Mouse (Mus musculus) kidney, adult 2 months (tissue): ENCODE measurements around the gene Mmp14. TPM values are rescaled to one million over a fixed set of nuclear protein-coding genes. Genes with fewer than 3 reads are reported as not detected.
A peak's percentile ranks its signal among the peaks of the same experiment; 100 is the strongest.

Source experiments
- DNase-seq: peaks from one replicate; pipeline ENCODE4 v3.0.0; 2021
- H3K27ac ChIP-seq: fragments of 200-500 bp; 2 replicates; pipeline ENCODE4 v1.5.1; 2012; ENCODE audit warnings: low read depth, low read length, control low read depth, inconsistent platforms; ENCODE audit not compliant: insufficient read depth
- H3K27me3 ChIP-seq: fragments of 200-500 bp; replicated peaks from 2 replicates; pipeline ENCODE4 v1.6.1; 2012; ENCODE audit warnings: mild to moderate bottlenecking, moderate library complexity, low read length, inconsistent platforms; ENCODE audit not compliant: control insufficient read depth, insufficient read depth
- H3K36me3 ChIP-seq: fragments of 200-500 bp; 2 replicates; pipeline ENCODE4 v1.6.1; 2012; ENCODE audit warnings: mild to moderate bottlenecking, moderate library complexity, low read length, inconsistent platforms; ENCODE audit not compliant: control insufficient read depth, insufficient read depth
- H3K4me1 ChIP-seq: fragments of 200-500 bp; 2 replicates; pipeline ENCODE4 v1.6.1; 2011; ENCODE audit warnings: low read length; ENCODE audit not compliant: control insufficient read depth, insufficient read depth
- H3K4me3 ChIP-seq: fragments of 200-500 bp; 2 replicates; pipeline ENCODE4 v1.5.1; 2011; ENCODE audit warnings: mild to moderate bottlenecking, low read depth, low read length, control low read depth; ENCODE audit not compliant: insufficient read depth
- CTCF ChIP-seq: fragments of 200-500 bp; conservative IDR thresholded peaks from 2 replicates; pipeline ENCODE4 v1.5.1; 2011; ENCODE audit warnings: low read depth, mild to moderate bottlenecking, control low read depth, low read length, moderate library complexity, mixed read lengths; ENCODE audit not compliant: insufficient read depth, insufficient read length
- POLR2A ChIP-seq: fragments of 200-500 bp; IDR thresholded peaks from one replicate; pipeline ENCODE4 v1.6.1; 2011; ENCODE audit warnings: low read depth, low read length, control low read depth
- WGBS: fragments of 180-500 bp; shearing (Covaris S2); methylation state at CpG from one replicate; pipeline ENCODE4 v1.1.7; 2018; 5-methylcytosine and 5-hydroxymethylcytosine counted together
- polyA plus RNA-seq: library from polyadenylated mRNA; depleted of rRNA; stranded (reverse); fragments of >200 nt; gene quantifications from 2 replicates; pipeline ENCODE4 v1.2.3, GENCODE M21; 2012

The Mmp14 gene
- polyA plus RNA-seq, 1 experiment: 37.2 TPM

DNA sequence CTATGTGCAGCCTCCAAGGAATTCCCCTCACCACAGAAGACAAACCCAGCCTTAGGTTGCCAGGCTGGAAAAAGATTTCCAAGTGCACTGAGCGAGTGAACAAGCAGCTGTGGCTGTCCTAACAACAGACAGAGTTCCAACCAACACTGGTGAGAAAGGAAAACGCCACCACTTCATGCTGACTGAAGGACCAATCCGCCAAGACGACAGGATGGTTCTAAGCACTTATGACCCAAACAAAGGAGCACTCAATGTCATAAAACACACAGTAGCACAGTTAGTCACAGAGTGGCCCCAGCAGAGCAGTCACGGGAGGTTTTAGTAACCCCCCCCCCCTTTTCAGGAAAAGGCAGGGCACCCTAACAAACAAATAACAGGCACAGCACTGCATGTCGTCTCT is 40.6 kb upstream of the Mmp14 start:
- Histone ChIP-seq H3K4me1 (peaks cover 30% of the 10 kb centered on the region), H3K27me3 (no peaks in the 10 kb centered on the region), H3K36me3 (no peaks in the 10 kb centered on the region; the same call in 1 of the 2 replicates), H3K27ac (no peak overlapping the region; the same call in 1 of the 2 replicates), H3K4me3 (no peak overlapping the region)
- DNase-seq: no peak
- 57% methylated on average over 6 of the region's 6 CpGs for WGBS
- TF ChIP-seq POLR2A: no peak
- no peak for TF ChIP-seq CTCF

DNA sequence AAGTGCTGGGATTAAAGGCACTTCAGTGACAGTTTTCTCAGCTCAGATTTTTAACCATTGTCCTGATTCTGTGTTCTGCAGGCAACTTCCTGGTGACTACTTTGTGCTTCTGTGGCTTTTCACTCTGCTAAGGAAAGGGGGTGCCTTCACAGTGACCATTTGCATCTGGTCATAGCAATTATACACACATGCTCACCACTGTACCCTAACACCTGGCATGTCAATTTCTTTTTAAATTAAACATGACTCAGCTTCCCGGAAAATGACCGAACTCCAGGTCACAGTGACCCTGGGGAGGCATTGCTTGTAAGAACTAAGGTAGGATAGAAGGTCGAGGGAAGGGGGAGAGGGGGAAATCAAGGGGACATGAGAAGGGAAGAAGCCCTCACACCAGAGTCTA is 37.6 kb upstream of the Mmp14 start:
- Histone ChIP-seq H3K27ac (peak overlapping the region; percentile 71), H3K4me1 (peaks cover 33% of the 10 kb centered on the region; the same call in 1 of the 2 replicates)

DNA sequence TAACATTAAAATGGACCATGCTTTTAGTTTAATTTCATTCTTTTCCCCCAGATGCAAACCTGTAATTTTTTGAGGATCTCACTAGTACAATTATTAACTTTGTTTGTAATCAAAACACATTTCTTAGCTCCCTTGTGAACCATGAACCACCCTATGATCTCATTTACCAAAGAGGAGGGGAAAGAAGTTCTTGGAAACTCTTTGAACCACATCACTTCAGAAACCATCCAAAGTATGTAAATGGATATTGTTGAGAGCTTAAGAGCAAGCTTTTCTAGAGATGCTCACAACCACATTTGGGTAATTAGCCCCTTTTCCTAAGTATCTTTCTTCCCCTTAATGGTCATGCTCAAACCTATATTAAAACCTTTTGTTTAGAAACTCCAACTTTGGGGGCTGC is 37.1 kb upstream of the Mmp14 start:
- no peak for TF ChIP-seq CTCF
- no peak for TF ChIP-seq POLR2A
- peak; percentile 81 for DNase-seq
- Histone ChIP-seq H3K27ac (peak overlapping the region; percentile 42), H3K4me1 (peaks cover 32% of the 10 kb centered on the region; the same call in 1 of the 2 replicates), H3K27me3 (no peaks in the 10 kb centered on the region), H3K4me3 (no peak overlapping the region), H3K36me3 (no peaks in the 10 kb centered on the region; the same call in 1 of the 2 replicates)

More for the DNA sequence above, 37.6 kb upstream of the Mmp14 start:
- H3K27me3 ChIP-seq: no peaks in the 10 kb centered on the region
- no peak for DNase-seq
- WGBS: 35% methylated on average over 3 of the region's 3 CpGs
- no peaks in the 10 kb centered on the region; the same call in 1 of the 2 replicates for H3K36me3 ChIP-seq
- TF ChIP-seq POLR2A (no peak), CTCF (no peak)
- H3K4me3 ChIP-seq: no peak overlapping the region

DNA sequence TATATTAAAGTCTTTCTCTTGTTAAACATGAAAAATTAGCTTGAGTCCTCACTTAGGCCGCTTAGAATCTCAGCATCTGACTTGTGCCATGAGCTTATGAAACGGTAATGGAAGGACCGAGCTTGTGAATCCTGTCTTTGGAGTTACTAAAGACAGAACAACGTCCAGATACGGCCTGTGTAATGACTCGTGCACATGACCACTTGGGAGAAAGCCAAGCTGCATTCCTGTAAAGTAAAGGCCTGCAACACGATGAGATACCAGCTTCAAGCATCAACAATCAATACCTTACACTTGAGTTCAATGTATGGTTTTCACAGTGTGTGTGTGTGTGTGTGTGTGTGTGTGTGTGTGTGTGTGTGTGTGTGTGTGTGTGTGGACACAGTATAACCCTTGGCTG is 34.7 kb upstream of the Mmp14 start:
- 43% methylated on average over 7 of the region's 7 CpGs for WGBS
- H3K36me3 ChIP-seq: no peaks in the 10 kb centered on the region; the same call in 1 of the 2 replicates
- 0 out of 2 replicates have a peak overlapping the region, but pooled peaks have one; percentile 37 for H3K27ac ChIP-seq

DNA sequence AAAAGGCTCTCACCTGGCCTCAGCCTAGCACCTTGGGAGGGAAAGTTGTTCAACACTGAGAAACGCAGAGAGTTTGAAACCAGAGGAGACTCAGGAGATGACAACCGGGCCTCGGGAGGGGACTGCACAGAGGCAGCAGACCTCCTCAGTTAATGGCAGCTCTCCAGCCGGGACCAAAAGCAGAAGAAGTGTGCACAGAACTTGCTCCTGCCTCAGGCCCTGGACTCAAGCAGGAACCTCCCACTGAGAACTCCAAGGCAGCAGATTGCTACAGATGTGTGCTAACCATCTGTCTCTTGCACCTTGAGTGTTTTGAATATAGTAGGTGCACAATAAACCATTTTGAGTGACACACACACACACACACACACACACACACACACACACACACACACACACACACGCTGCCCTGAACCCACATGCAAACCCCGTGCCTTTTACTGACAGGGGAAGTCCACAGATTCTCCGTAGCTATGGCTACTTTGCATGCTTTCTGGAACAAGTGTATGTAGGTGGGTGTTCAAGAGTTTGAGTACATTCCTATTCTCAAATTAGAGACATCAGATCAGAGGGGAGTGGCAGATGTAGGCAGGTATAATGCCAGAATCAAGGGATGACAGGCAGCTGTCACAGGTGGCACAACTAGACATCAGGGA is 33.4 kb upstream of the Mmp14 start:
- no peaks in the 10 kb centered on the region; the same call in 1 of the 2 replicates for H3K36me3 ChIP-seq
- peak overlapping the region; percentile 62 for H3K27ac ChIP-seq
- 60% methylated on average over 7 of the region's 7 CpGs for WGBS
- peaks cover 32% of the 10 kb centered on the region; the same call in 1 of the 2 replicates for H3K4me1 ChIP-seq
- H3K27me3 ChIP-seq: no peaks in the 10 kb centered on the region
- DNase-seq: no peak
- no peak overlapping the region for H3K4me3 ChIP-seq
- TF ChIP-seq POLR2A (no peak), CTCF (no peak)

More for the DNA sequence above, 34.7 kb upstream of the Mmp14 start:
- Histone ChIP-seq H3K4me3 (no peak overlapping the region), H3K27me3 (no peaks in the 10 kb centered on the region), H3K4me1 (peaks cover 32% of the 10 kb centered on the region; the same call in 1 of the 2 replicates)
- TF ChIP-seq POLR2A (no peak), CTCF (no peak)
- no peak for DNase-seq

DNA sequence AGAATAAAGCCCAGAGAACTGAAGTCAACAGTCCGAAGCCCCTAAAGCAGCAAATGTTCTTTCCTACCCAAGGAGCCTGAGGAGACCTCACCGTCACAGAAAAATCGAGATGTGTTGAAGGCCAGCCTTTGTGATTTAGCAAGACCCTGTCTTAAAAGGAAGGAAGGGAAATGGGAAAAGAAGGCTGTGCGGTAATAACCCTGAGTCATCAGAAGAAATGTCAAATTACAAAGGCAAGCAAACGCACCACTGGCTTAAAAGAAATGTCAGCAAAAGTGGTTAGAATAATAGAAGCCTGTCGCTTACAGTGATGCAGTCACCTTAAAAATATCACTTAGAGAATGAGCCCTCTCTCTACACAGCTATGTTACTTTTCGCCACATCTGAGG is 32.9 kb upstream of the Mmp14 start:
- DNase-seq: no peak
- no peak for TF ChIP-seq CTCF
- no peak for TF ChIP-seq POLR2A
- Histone ChIP-seq H3K36me3 (no peaks in the 10 kb centered on the region; the same call in 1 of the 2 replicates), H3K4me3 (no peak overlapping the region), H3K27ac (peak overlapping the region; percentile 62), H3K27me3 (no peaks in the 10 kb centered on the region), H3K4me1 (peaks cover 31% of the 10 kb centered on the region; the same call in 1 of the 2 replicates)
- WGBS: 37% methylated on average over 7 of the region's 7 CpGs

DNA sequence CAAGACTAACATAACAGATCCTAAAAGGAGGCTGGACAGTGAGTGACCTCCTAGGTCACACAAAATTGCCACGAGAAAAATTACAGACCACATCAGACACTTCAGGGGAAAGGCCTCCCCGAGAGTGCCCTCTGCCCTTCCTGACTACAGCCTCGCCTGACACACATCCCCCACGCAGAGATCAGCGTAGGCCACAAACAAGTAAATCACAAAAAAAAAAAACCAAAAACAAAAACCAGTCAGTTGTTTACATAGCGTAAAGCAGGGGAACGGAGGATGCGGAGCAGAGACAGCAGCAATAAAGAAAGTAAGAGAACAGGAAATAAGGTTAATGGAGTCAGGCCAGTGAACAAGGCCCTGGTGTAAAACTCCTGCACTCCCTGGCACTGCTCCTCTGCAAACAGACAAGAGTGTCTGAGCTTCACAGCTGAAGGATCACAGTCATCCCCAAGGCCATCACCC is 32.5 kb upstream of the Mmp14 start:
- DNase-seq: peak; percentile 91
- WGBS: 27% methylated on average over 8 of the region's 8 CpGs
- no peaks in the 10 kb centered on the region; the same call in 1 of the 2 replicates for H3K36me3 ChIP-seq
- peak overlapping the region; percentile 62 for H3K27ac ChIP-seq
- no peak overlapping the region for H3K4me3 ChIP-seq
- no peak for TF ChIP-seq POLR2A
- H3K4me1 ChIP-seq: peaks cover 27% of the 10 kb centered on the region; the same call in 1 of the 2 replicates
- H3K27me3 ChIP-seq: no peaks in the 10 kb centered on the region
